Mouse (Mus musculus): ENCODE results near the gene Gm28051. TPM values are rescaled to one million over a fixed set of nuclear protein-coding genes. Genes with fewer than 3 reads are reported as not detected.

Gm28051 gene
- polyA plus RNA-seq (2014; fragmentation: Nextera tagmentation; extraction: Ambion mirVana), result not detected in 2 replicates

- DNase-seq (ENCODE audit: low spot score) (peak; percentile 97), ATAC-seq (replicated peaks; ENCODE audit: low FRiP score) (peak; percentile 94)
- peak within 1 kb of the TSS; percentile 84 for H3K9ac ChIP-seq (ENCODE audit: low read length)
- H3K36me3 ChIP-seq (ENCODE audit: control insufficient read depth, insufficient read depth, low read length), result no peaks in the 10 kb centered on the region; the same call in 1 of the 2 replicates
- H3K27me3 ChIP-seq (ENCODE audit: control insufficient read depth, insufficient read depth, low read length), result no peaks in the 10 kb centered on the region
- H3K27ac ChIP-seq (ENCODE audit: low read depth, low read length), result peak within 1 kb of the TSS; percentile 84
- no peaks in the 10 kb centered on the region for H3K9me3 ChIP-seq (ENCODE audit: control insufficient read depth, low read length)
- WGBS, result under 1% methylated on average over 72 of the region's 73 CpGs
- peak within 1 kb of the TSS; percentile 87 for H3K4me2 ChIP-seq (ENCODE audit: low read depth, low read length, severe bottlenecking)
- peak within 1 kb of the TSS; percentile 75 for H3K4me3 ChIP-seq (ENCODE audit: low read depth, low read length)
- H3K4me1 ChIP-seq (replicated peaks; ENCODE audit: control insufficient read depth, insufficient read depth, low read length), result peaks cover 8% of the 10 kb centered on the region; the same call in 1 of the 2 replicates
These were observed at the start of gene Gm28051, which contains the start of the genes Gon7 and Ubr7 for GRCm38 (mm10) chr12:102757689-102758402. Gene Gm28051 (minus strand): TSS chr12:102757765. Gene Gon7 (minus strand): TSS chr12:102757803. Gene Ubr7 (plus strand): TSS chr12:102757967.

GRCm38 (mm10) chr12:102799528-102799927 lies 42.0 kb upstream of the Gm28051 start:
- no peaks in the 10 kb centered on the region for H3K27me3 ChIP-seq (ENCODE audit: control insufficient read depth, insufficient read depth, low read length)
- H3K4me1 ChIP-seq (replicated peaks; ENCODE audit: control insufficient read depth, insufficient read depth, low read length), result no peaks in the 10 kb centered on the region
- H3K9ac ChIP-seq (ENCODE audit: low read length), result no peak overlapping the region
- no peak for DNase-seq (ENCODE audit: low spot score)
- no peak overlapping the region for H3K4me2 ChIP-seq (ENCODE audit: low read depth, low read length, severe bottlenecking)
- ATAC-seq (replicated peaks; ENCODE audit: low FRiP score), result no peak
- no peak overlapping the region for H3K4me3 ChIP-seq (ENCODE audit: low read depth, low read length)
- H3K9me3 ChIP-seq (ENCODE audit: control insufficient read depth, low read length), result no peaks in the 10 kb centered on the region
- peaks cover 4% of the 10 kb centered on the region; the same call in 1 of the 2 replicates for H3K36me3 ChIP-seq (ENCODE audit: control insufficient read depth, insufficient read depth, low read length)
- 89% methylated on average over 2 of the region's 2 CpGs for WGBS
- no peak overlapping the region for H3K27ac ChIP-seq (ENCODE audit: low read depth, low read length)

DNA sequence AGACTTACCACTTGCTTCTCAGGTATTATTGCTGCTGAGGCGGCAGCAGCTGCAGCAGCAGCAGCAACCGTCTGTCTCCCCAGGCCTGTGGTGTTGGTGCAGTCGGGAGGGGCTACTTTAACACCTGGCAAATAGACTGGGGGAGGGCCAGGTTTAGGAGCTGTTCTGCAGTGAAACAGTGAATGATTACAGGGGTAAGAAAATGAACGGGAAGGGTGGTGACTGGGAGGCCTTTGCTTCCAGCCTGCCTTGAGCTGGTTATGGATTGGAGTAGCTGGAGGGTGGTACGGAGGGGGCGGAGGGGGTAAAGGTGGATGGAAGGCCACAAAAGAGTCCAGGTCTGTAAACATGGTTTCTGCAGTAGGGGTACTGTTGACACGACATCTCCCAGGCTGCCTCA lies 30.4 kb upstream of the Gm28051 start:
- Histone ChIP-seq H3K4me3 (ENCODE audit: low read depth, low read length) (no peak overlapping the region), H3K27ac (ENCODE audit: low read depth, low read length) (no peak overlapping the region), H3K4me1 (replicated peaks; ENCODE audit: control insufficient read depth, insufficient read depth, low read length) (no peaks in the 10 kb centered on the region), H3K27me3 (ENCODE audit: control insufficient read depth, insufficient read depth, low read length) (no peaks in the 10 kb centered on the region), H3K36me3 (ENCODE audit: control insufficient read depth, insufficient read depth, low read length) (no peaks in the 10 kb centered on the region; the same call in 1 of the 2 replicates), H3K4me2 (ENCODE audit: low read depth, low read length, severe bottlenecking) (no peak overlapping the region), H3K9ac (ENCODE audit: low read length) (no peak overlapping the region), H3K9me3 (ENCODE audit: control insufficient read depth, low read length) (no peaks in the 10 kb centered on the region)
- WGBS, result 89% methylated on average over 7 of the region's 7 CpGs
- no peak for ATAC-seq (replicated peaks; ENCODE audit: low FRiP score)
- DNase-seq (ENCODE audit: low spot score), result no peak

DNA sequence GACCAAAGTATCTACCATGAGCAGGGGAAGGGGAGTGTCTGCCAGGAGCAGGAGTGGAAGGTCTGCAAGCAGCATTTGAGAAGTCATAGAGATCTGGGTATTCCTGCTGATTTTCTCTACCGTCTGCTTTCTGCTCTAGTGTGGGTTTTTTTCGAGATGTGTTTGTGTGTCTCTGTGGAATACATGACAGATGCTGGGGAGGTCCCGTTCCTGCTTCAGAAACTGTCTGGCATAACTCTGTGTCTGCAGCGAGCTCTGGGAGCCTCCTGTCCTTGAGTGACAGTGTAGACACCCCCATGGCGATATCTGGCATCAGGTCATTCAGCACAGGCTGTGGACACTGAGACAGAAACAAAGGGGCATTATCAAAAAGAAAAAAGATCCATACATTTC lies 28.0 kb upstream of the Gm28051 start:
- H3K4me1 ChIP-seq (replicated peaks; ENCODE audit: control insufficient read depth, insufficient read depth, low read length), result no peaks in the 10 kb centered on the region
- H3K4me3 ChIP-seq (ENCODE audit: low read depth, low read length), result no peak overlapping the region
- DNase-seq (ENCODE audit: low spot score), result no peak
- H3K27me3 ChIP-seq (ENCODE audit: control insufficient read depth, insufficient read depth, low read length), result no peaks in the 10 kb centered on the region
- ATAC-seq (replicated peaks; ENCODE audit: low FRiP score), result no peak
- no peak overlapping the region for H3K9ac ChIP-seq (ENCODE audit: low read length)
- H3K36me3 ChIP-seq (ENCODE audit: control insufficient read depth, insufficient read depth, low read length), result no peaks in the 10 kb centered on the region; the same call in 1 of the 2 replicates
- H3K4me2 ChIP-seq (ENCODE audit: low read depth, low read length, severe bottlenecking), result no peak overlapping the region
- H3K9me3 ChIP-seq (ENCODE audit: control insufficient read depth, low read length), result no peaks in the 10 kb centered on the region
- 93% methylated on average over 5 of the region's 5 CpGs for WGBS
- H3K27ac ChIP-seq (ENCODE audit: low read depth, low read length), result no peak overlapping the region

- DNase-seq (ENCODE audit: low spot score) (no peak), ATAC-seq (replicated peaks; ENCODE audit: low FRiP score) (no peak)
- no peaks in the 10 kb centered on the region; the same call in 1 of the 2 replicates for H3K36me3 ChIP-seq (ENCODE audit: control insufficient read depth, insufficient read depth, low read length)
- no peak overlapping the region for H3K4me2 ChIP-seq (ENCODE audit: low read depth, low read length, severe bottlenecking)
- no peaks in the 10 kb centered on the region for H3K27me3 ChIP-seq (ENCODE audit: control insufficient read depth, insufficient read depth, low read length)
- no peaks in the 10 kb centered on the region for H3K9me3 ChIP-seq (ENCODE audit: control insufficient read depth, low read length)
- H3K27ac ChIP-seq (ENCODE audit: low read depth, low read length), result no peak overlapping the region
- no peaks in the 10 kb centered on the region for H3K4me1 ChIP-seq (replicated peaks; ENCODE audit: control insufficient read depth, insufficient read depth, low read length)
- H3K4me3 ChIP-seq (ENCODE audit: low read depth, low read length), result no peak overlapping the region
- no peak overlapping the region for H3K9ac ChIP-seq (ENCODE audit: low read length)
- 93% methylated on average over 19 of the region's 19 CpGs for WGBS
These were observed 27.5 kb upstream of the Gm28051 start for GRCm38 (mm10) chr12:102784899-102785592.

GRCm38 (mm10) chr12:102782841-102783240 lies 25.3 kb upstream of the Gm28051 start:
- 91% methylated on average over 5 of the region's 5 CpGs for WGBS
- H3K4me3 ChIP-seq (ENCODE audit: low read depth, low read length), result no peak overlapping the region
- H3K9me3 ChIP-seq (ENCODE audit: control insufficient read depth, low read length), result no peaks in the 10 kb centered on the region
- no peak overlapping the region for H3K4me2 ChIP-seq (ENCODE audit: low read depth, low read length, severe bottlenecking)
- H3K4me1 ChIP-seq (replicated peaks; ENCODE audit: control insufficient read depth, insufficient read depth, low read length), result no peaks in the 10 kb centered on the region
- H3K27ac ChIP-seq (ENCODE audit: low read depth, low read length), result no peak overlapping the region
- DNase-seq (ENCODE audit: low spot score) (no peak), ATAC-seq (replicated peaks; ENCODE audit: low FRiP score) (no peak)
- no peaks in the 10 kb centered on the region; the same call in 1 of the 2 replicates for H3K36me3 ChIP-seq (ENCODE audit: control insufficient read depth, insufficient read depth, low read length)
- H3K9ac ChIP-seq (ENCODE audit: low read length), result no peak overlapping the region
- no peaks in the 10 kb centered on the region for H3K27me3 ChIP-seq (ENCODE audit: control insufficient read depth, insufficient read depth, low read length)

DNA sequence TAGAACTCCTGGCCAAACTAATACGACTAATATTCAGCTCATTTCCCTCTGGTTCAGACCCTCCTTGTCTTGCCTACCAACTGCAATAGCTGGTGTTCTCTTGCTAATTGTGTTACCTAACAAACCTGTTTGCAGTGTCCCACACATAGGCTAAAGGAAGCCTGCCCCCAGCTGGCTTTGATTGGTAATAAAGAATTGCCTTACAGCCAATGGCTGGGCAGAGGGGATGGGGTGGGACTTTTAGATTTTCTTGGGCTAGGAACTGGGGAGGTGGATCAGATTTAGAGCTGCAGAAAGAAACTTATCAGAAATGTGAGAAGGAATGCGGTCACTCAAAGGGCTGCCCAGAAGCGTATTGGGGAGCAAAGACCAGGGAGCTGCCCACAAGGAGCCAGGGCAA lies 21.9 kb upstream of the Gm28051 start:
- H3K4me2 ChIP-seq (ENCODE audit: low read depth, low read length, severe bottlenecking), result no peak overlapping the region
- H3K4me1 ChIP-seq (replicated peaks; ENCODE audit: control insufficient read depth, insufficient read depth, low read length), result no peaks in the 10 kb centered on the region
- 51% methylated on average over 3 of the region's 3 CpGs for WGBS
- ATAC-seq (replicated peaks; ENCODE audit: low FRiP score) (no peak), DNase-seq (ENCODE audit: low spot score) (no peak)
- peaks cover 3% of the 10 kb centered on the region; the same call in 1 of the 2 replicates for H3K36me3 ChIP-seq (ENCODE audit: control insufficient read depth, insufficient read depth, low read length)
- no peaks in the 10 kb centered on the region for H3K27me3 ChIP-seq (ENCODE audit: control insufficient read depth, insufficient read depth, low read length)
- no peak overlapping the region for H3K27ac ChIP-seq (ENCODE audit: low read depth, low read length)
- H3K9ac ChIP-seq (ENCODE audit: low read length), result no peak overlapping the region
- no peak overlapping the region for H3K4me3 ChIP-seq (ENCODE audit: low read depth, low read length)
- H3K9me3 ChIP-seq (ENCODE audit: control insufficient read depth, low read length), result no peaks in the 10 kb centered on the region

DNA sequence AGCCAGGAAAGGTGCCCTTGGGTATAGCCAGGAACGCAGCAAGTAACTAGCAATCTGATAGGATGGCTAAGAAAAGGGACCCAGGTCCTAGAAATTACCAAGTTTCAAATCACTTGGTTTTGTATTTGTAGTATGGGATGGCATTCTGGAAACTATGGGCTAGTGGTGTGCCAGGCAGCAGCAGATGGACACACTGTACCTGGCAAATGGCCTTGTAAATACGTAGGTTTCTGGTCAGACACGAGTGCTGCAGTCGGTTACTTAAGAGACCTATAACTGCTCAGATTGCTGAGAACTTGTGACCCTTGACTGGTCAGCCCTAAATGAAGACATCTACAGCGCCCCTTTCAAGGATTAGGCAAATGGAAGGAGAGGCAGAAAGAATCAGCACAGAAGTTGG lies 20.6 kb upstream of the Gm28051 start:
- no peak overlapping the region for H3K4me2 ChIP-seq (ENCODE audit: low read depth, low read length, severe bottlenecking)
- peaks cover 3% of the 10 kb centered on the region; the same call in 1 of the 2 replicates for H3K36me3 ChIP-seq (ENCODE audit: control insufficient read depth, insufficient read depth, low read length)
- H3K27me3 ChIP-seq (ENCODE audit: control insufficient read depth, insufficient read depth, low read length), result no peaks in the 10 kb centered on the region
- DNase-seq (ENCODE audit: low spot score), result no peak
- H3K9ac ChIP-seq (ENCODE audit: low read length), result no peak overlapping the region
- WGBS, result 84% methylated on average over 5 of the region's 5 CpGs
- no peaks in the 10 kb centered on the region for H3K9me3 ChIP-seq (ENCODE audit: control insufficient read depth, low read length)
- no peak overlapping the region for H3K4me3 ChIP-seq (ENCODE audit: low read depth, low read length)
- no peaks in the 10 kb centered on the region for H3K4me1 ChIP-seq (replicated peaks; ENCODE audit: control insufficient read depth, insufficient read depth, low read length)
- no peak for ATAC-seq (replicated peaks; ENCODE audit: low FRiP score)
- no peak overlapping the region for H3K27ac ChIP-seq (ENCODE audit: low read depth, low read length)

All from forebrain, embryonic 11.5 days (tissue).